Mouse (Mus musculus) natural killer cell, adult 2 months (primary cell): Measurements from ENCODE around the gene Nrf1.

ENCODE experiments used
- DNase-seq, 2 experiments: peaks; one replicate each; pipeline ENCODE4 v3.0.0; 2022; ENCODE audit warnings: low spot score in 2 of 2

Nrf1 gene

DNA sequence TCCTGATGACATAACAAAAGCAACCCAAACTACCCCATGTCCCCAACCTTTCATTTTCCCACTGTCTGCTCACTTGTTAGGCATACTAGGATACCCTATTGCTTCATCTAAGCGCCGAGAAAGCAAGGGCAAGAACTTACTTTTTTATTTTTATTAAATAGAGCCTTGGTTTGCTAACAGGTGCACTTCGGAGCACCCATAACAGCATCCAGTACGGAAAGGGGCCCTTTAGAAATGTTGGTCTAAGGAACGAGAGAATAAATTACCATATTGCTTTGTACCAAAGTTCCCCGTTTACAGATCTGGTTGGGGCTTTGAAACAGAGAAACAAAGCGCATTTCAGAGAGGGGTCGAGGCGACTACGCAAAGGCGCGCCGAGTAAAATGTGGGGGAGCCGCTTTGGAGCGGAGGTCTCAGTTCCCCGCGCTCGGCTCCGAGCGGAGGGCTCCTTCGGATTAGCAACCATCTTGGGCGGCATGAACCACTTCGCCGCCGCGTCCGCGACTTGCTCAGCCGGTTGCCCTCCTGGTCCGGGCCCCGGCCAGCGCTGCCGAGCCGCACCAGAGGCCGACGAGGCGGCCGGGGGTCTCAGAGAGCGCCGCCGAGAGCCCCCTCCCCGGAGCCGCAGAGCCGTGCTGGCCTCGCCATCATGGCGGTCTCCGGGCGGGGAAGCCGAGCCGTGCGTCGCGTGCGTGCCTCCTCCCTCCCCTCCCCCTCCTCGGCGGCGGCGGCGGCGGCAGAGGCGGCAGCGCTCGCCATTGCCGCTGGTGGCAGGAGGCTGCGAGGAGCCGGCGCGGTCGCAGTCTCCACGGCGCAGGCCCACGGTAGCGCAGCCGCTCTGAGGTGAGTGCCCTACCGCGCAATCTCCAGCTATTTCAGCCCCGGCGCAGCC is at the start of gene Nrf1:
Nrf1 (plus strand) TSS at position 718 of the 892 bp plus-strand sequence.
- peak; percentile 81 to 89 for DNase-seq

GRCm38 (mm10) chr6:29998140-29998539 is 49.6 kb upstream of the Nrf1 start:
- no peak for DNase-seq

DNA sequence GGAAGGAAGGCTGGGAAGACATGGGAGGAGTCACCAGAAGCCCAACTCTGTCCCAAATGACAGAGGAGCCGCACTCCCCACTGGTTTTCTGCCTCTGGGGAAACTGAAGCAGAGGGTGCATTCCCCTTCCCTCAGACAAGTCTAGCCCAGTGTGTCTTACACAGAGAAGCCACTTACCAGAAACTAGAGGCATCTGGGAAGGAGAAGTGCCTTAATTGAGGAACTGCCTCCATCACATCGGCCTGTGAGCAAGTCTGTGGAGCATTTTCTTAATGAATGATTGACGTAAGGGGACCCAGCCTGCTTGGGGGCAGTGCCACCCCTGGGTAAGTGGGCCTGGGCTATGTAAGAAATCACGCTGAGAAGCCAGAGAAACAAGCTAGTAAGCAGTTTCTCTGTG is 49.0 kb upstream of the Nrf1 start:
- DNase-seq, result no peak

GRCm38 (mm10) chr6:30002628-30003027 is 45.2 kb upstream of the Nrf1 start:
- no peak for DNase-seq

- DNase-seq, result no peak
Observed at GRCm38 (mm10) chr6:30005851-30006250, 41.9 kb upstream of the Nrf1 start.

- DNase-seq, result no peak
Observed at GRCm38 (mm10) chr6:30009204-30009603, 38.6 kb upstream of the Nrf1 start.

GRCm38 (mm10) chr6:30013520-30013919 is 34.3 kb upstream of the Nrf1 start:
- no peak for DNase-seq

GRCm38 (mm10) chr6:30014187-30014864 is 33.5 kb upstream of the Nrf1 start:
- DNase-seq, result no peak

GRCm38 (mm10) chr6:30021241-30021640 is 26.5 kb upstream of the Nrf1 start:
- no peak for DNase-seq

DNA sequence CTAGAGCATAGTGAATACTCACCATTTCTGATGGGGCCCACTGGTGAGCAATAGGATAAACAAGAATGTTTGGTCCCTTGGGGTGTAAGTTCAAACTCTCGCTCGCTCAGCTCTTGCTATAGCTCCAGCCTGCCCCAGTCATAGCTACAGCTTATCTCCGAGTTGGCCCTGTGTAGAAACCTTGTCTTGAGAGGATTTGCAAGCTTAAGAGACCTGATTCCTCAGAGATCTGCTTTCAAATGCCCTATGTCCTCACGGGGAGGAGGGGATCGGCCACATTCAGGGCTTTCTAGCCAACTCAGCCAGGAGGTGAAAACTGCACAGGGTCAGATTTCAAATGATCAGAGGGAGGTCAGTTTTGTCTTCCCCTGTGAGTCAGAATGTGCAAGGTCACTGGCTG is 26.1 kb upstream of the Nrf1 start:
- no peak for DNase-seq

DNA sequence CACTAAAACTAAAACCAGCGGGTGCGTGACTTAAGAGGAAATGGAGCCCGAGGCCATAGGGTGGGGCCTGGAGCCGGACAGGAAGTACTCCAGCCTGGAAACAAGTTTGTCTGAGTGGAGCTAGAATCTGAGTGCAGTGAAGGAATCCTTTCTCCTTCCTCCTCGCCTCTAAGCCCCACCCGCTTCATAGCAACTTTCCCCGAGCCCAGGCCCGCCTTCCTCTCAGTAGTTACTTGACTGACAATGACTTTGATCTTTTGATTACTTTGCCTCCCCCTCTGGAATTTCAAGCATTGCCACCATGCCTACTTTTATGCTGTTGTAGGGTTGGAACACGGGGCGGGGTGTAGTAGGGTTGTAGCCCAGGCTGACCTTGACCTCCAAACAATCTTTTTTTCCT is 21.0 kb upstream of the Nrf1 start:
- no peak for DNase-seq

GRCm38 (mm10) chr6:30028358-30028757 is 19.4 kb upstream of the Nrf1 start:
- DNase-seq, result no peak

DNA sequence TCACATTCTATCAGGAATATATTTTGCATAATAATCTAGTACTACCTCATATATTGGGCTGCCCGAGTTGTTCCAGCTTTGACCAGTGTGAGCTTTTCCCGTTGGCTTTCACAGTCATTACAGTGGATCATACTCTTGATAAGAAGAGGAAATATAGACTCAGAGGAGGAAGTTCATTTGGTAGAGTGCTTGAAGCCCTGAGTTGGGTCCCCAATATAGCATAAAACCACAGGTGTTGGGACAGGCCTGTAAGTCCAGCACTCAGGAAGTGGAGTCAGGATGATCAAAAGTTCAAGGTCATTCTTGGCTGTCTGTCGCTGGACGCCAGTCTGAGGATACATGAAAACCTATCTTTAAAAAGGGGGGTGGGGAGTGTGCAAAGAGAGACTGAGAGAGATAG is 12.7 kb upstream of the Nrf1 start:
- no peak for DNase-seq

DNA sequence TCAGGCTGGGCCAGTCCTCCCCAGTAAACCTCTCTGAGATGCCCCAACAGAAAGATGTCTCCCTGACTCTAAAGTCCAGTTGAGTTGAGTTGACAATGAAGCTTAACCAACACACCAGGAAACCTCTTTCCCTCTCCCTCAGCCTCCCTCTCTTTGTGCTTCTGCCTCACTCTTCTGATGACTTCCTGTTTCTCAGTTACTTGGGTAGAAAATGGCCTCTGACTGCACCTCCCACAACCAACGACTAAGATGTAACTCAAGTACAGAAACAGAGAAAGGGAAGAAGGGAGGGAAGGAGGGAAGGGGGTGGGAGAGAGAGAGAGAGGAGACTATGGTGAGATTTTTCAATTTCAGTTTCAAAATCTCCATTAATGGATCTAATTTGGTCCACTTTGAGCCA is 6.3 kb upstream of the Nrf1 start:
- no peak for DNase-seq

- no peak for DNase-seq
Observed at GRCm38 (mm10) chr6:30042483-30042882, 5.3 kb upstream of the Nrf1 start.

DNA sequence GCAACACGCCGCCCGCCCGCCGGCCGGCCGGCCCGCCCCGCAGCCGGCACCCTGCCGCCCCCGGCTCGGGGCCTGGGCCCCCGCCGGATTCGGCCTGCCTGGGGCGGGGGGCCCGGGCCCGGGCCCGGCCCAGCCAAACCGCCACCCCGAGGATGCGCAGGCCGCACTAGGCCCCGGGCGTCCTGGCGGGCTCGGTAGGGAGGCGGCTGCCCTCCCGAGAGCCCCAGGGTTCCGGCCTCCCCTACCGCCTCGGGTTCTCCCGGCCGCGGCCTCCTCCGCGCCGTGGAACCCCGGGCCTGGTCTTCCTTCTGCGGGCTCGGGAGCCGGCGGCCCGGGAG is 344 bp downstream of the Nrf1 start:
- no peak for DNase-seq

DNA sequence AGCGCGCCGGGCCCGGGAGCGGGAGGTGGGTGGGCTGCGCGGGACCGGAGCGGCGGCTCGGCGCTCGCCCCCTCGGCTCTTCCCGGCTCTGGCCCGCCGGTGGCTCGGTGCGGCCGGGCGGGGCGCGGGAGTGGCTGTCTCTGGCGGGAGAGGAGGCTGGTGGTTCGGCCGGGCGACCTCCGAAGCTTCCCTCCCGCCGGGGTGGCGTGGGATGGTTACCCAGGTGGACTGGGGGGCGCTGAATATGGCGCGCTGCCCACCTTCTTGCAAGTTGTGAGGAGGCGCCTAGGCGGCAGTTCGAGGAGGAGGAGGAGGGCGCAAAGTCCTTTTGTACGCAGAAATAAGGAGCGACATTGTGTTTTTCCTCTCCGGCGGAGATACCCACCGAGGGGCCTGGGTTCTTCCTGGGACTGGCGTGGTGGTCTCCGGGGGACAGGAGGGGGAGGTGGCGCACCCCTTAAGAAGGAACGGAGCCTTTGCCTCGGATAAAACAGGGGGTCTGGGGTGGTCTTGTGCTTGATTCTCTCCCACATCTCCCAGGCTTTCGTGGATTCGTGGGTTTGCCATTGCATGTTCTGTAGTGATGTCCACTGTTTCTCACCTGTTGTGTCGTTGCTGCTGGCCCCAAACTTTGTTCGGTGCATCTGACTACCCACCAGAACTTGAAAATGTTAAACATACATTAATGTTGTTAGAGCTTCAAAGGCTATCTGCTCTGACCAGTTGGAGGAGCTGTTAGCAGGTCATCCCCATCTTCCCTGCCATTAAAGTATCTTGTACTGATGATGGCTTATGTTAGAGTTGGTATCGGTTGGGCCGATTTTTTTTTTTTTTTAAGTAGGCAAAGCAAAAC is 939 bp downstream of the Nrf1 start:
- DNase-seq, result peak; percentile 32 to 35

- no peak for DNase-seq
Observed at GRCm38 (mm10) chr6:30053116-30053515, 5.3 kb downstream of the Nrf1 start.

DNA sequence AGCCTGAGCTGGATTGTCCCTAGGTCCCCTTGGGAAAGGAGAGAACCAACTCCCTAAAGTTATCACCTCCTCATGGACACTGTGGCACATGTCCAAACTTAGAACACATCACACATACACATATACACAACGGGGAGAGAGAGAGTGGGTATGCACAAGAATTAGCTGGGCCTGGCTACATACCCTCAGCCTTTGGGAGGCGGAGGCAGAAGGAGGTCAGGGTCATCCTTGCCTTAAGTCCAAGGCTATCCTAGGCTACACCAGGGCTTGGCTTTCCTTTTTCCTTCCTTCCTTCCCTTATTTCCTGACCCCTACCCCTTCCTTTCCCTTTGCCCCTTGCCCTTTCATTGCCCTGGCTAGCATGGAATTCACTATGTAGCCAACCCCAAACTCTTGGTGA is 14.8 kb downstream of the Nrf1 start:
- no peak for DNase-seq

DNA sequence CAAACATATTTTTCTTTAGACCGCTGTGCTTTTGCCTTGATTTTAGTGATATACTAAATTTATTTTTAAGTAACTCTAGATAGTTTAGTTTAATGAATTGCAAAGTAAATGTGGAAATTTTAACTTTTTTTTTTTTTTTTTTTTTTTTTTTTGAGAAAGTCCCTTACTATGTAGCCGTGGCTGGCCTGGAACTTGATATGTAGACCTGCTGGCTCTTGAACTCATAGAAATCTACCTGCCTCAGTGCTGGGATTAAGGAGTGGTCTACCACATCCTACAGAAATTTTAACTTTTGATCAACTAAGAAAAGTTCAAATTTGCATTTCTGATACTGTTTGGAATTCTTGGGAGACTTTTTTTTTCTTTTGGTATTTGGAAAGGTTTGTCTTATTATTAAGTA is 17.6 kb downstream of the Nrf1 start:
- no peak for DNase-seq

GRCm38 (mm10) chr6:30066746-30067145 is 19.0 kb downstream of the Nrf1 start:
- DNase-seq, result no peak

GRCm38 (mm10) chr6:30072476-30072875 is 24.7 kb downstream of the Nrf1 start:
- DNase-seq, result peak in 1 of 2 experiments; percentile 26
